Mouse (Mus musculus) heart, postnatal 14 days (tissue): ENCODE data around the gene Hist1h2bb. TPM values are rescaled to one million over a fixed set of nuclear protein-coding genes. Genes with fewer than 3 reads are reported as not detected.

Source experiments
- microRNA-seq, 2 experiments: library from miRNA; unstranded; fragments of <30 nt; microRNA quantifications; one replicate each; pipeline ENCODE4 v1.2.0; 2021 to 2022
- total RNA-seq, 2 experiments: library from RNA; stranded (reverse); gene quantifications; 2 replicates each; pipeline ENCODE4 v1.2.3; 2021

Hist1h2bb gene
- total RNA-seq, 2 experiments from 2014 or later: 26.5 to 61.9 TPM

Small RNA genes lying within 50 kb of the gene (microRNA-seq; reads per million reads assigned to microRNA genes)
- 0 reads per million in 2 experiments for gene Gm44314
- gene Gm44484: 0 reads per million in 2 experiments

Other genes starting within 250 kb of the Hist1h2bb start
- gene Hist1h4h, start 215.7 kb upstream of the Hist1h2bb start, total RNA-seq: 100 to 1,000 TPM; 465 to 538 TPM
- 100 to 1,000 TPM in 1 of 2 experiments, 10 to 100 TPM in 1; 49.0 to 131 TPM for gene Hist1h2af, start 212.8 kb upstream of the Hist1h2bb start, total RNA-seq
- gene Hist1h3g, start 211.3 kb upstream of the Hist1h2bb start, total RNA-seq: 10 to 100 TPM; 13.1 to 34.3 TPM
- 1 to 10 TPM; 3.7 to 7.4 TPM for gene Hist1h2bh, start 203.3 kb upstream of the Hist1h2bb start, total RNA-seq
- gene Hist1h3f, start 202.7 kb upstream of the Hist1h2bb start, total RNA-seq: 10 to 100 TPM; 21.6 to 40.3 TPM
- 100 to 1,000 TPM; 106 to 209 TPM for gene Hist1h4f, start 195.1 kb upstream of the Hist1h2bb start, total RNA-seq
- gene Hist1h1d, start 193.5 kb upstream of the Hist1h2bb start, total RNA-seq: 10 to 100 TPM in 1 of 2 experiments, 1 to 10 TPM in 1; 5.2 to 11.7 TPM
- 10 to 100 TPM; 49.0 to 79.9 TPM for gene Hist1h3e, start 184.4 kb upstream of the Hist1h2bb start, total RNA-seq
- gene Hist1h2ae, start 175.5 kb upstream of the Hist1h2bb start, total RNA-seq: 10 to 100 TPM in 1 of 2 experiments, 1 to 10 TPM in 1; 8.6 to 27.9 TPM
- gene Hist1h2bg, start 175.3 kb upstream of the Hist1h2bb start, total RNA-seq: 100 to 1,000 TPM; 100 to 175 TPM
- 10 to 100 TPM; 45.4 to 89.0 TPM for gene Hist1h2bf, start 172.5 kb upstream of the Hist1h2bb start, total RNA-seq
- gene Hist1h2ad, start 172.4 kb upstream of the Hist1h2bb start, total RNA-seq: 10 to 100 TPM; 15.1 to 24.5 TPM
- gene Hist1h3d, start 171.0 kb upstream of the Hist1h2bb start, total RNA-seq: 10 to 100 TPM in 1 of 2 experiments, 1 to 10 TPM in 1; 7.8 to 17.6 TPM
- gene Hist1h4d, start 165.1 kb upstream of the Hist1h2bb start, total RNA-seq: 100 to 1,000 TPM in 1 of 2 experiments, 10 to 100 TPM in 1; 92.0 to 119 TPM
- 10 to 100 TPM; 10.5 to 16.6 TPM for gene Hist1h2be, start 125.6 kb upstream of the Hist1h2bb start, total RNA-seq
- 10 to 100 TPM; 56.8 to 68.5 TPM for gene Hist1h1e, start 124.2 kb upstream of the Hist1h2bb start, total RNA-seq
- gene Hist1h2ac, start 62.8 kb upstream of the Hist1h2bb start, total RNA-seq: 1 to 10 TPM; 2.0 to 3.7 TPM
- 10 to 100 TPM; 48.8 to 56.9 TPM for gene Hist1h2bc, start 62.5 kb upstream of the Hist1h2bb start, total RNA-seq
- under 1 TPM; 0.31 to 0.32 TPM for gene Hist1h1t, start 50.9 kb upstream of the Hist1h2bb start, total RNA-seq
- gene Hist1h4c, start 48.3 kb upstream of the Hist1h2bb start, total RNA-seq: 10 to 100 TPM; 62.9 to 77.3 TPM
- gene Hfe, start 35.9 kb upstream of the Hist1h2bb start, total RNA-seq: 10 to 100 TPM; 39.5 to 41.3 TPM
- gene Hist1h1c, start 7.9 kb upstream of the Hist1h2bb start, total RNA-seq: 100 to 1,000 TPM; 200 to 202 TPM
- gene Hist1h3c, start 1.1 kb upstream of the Hist1h2bb start, total RNA-seq: 10 to 100 TPM; 21.1 to 58.2 TPM
- gene Hist1h2ab, start 4.4 kb downstream of the Hist1h2bb start, total RNA-seq: 100 to 1,000 TPM in 1 of 2 experiments, 10 to 100 TPM in 1; 54.2 to 146 TPM
- 100 to 1,000 TPM in 1 of 2 experiments, 10 to 100 TPM in 1; 70.3 to 154 TPM for gene Hist1h3b, start 5.5 kb downstream of the Hist1h2bb start, total RNA-seq
- 10 to 100 TPM; 44.8 to 83.6 TPM for gene Hist1h4b, start 10.3 kb downstream of the Hist1h2bb start, total RNA-seq
- 10 to 100 TPM; 33.4 to 91.7 TPM for gene Hist1h4a, start 14.5 kb downstream of the Hist1h2bb start, total RNA-seq
- 100 to 1,000 TPM in 1 of 2 experiments, 10 to 100 TPM in 1; 55.1 to 114 TPM for gene Hist1h3a, start 15.7 kb downstream of the Hist1h2bb start, total RNA-seq
- 10 to 100 TPM; 28.9 to 69.7 TPM for gene Hist1h1a, start 16.9 kb downstream of the Hist1h2bb start, total RNA-seq
- gene Trim38, start 23.2 kb downstream of the Hist1h2bb start, total RNA-seq: not detected
- not detected for gene Slc17a2, start 60.3 kb downstream of the Hist1h2bb start, total RNA-seq
- gene Slc17a3, start 92.7 kb downstream of the Hist1h2bb start, total RNA-seq: not detected
- gene Slc17a1, start 121.0 kb downstream of the Hist1h2bb start, total RNA-seq: not detected
- gene Slc17a4, start 168.3 kb downstream of the Hist1h2bb start, total RNA-seq: not detected
- not detected for gene Hist1h2ba, start 187.4 kb downstream of the Hist1h2bb start, total RNA-seq
- not detected for gene Hist1h2aa, start 187.7 kb downstream of the Hist1h2bb start, total RNA-seq
- gene Scgn, start 244.5 kb downstream of the Hist1h2bb start, total RNA-seq: not detected